Mouse (Mus musculus): ENCODE results near the gene Tmem165.

GRCm38 (mm10) chr5:76139171-76139671 is 44.5 kb upstream of the Tmem165 start:
- TF ChIP-seq CTCF (IDR thresholded peaks at IDR 0.05; ENCODE audit: insufficient read depth, low read depth, low read length) (no peak), POLR2A (IDR thresholded peaks at IDR 0.05; ENCODE audit: insufficient read depth, low read depth, low read length) (no peak)
